Mouse (Mus musculus) heart, embryonic 13.5 days (tissue): ENCODE data around the gene Nup153. TPM values are rescaled to one million over a fixed set of nuclear protein-coding genes. Genes with fewer than 3 reads are reported as not detected.

Experiments used
- ATAC-seq: fragments of 200-750 bp; cut with Nextera tagmentation; 2 replicates; pipeline ENCODE4 v1.8.0; 2017; ENCODE audit warnings: moderate TSS enrichment; ENCODE audit not compliant: insufficient number of reproducible peaks, low FRiP score, low TSS enrichment; ENCODE audit errors: extremely low read depth
- H3K27ac ChIP-seq: fragments of 300-500 bp; sonication (generic); replicated peaks from 2 replicates; pipeline ENCODE4 v1.5.1; 2015; ENCODE audit warnings: moderate library complexity, mild to moderate bottlenecking, inconsistent platforms
- H3K27me3 ChIP-seq: fragments of 300-500 bp; sonication (generic); replicated peaks from 2 replicates; pipeline ENCODE4 v1.6.1; 2015; ENCODE audit warnings: mild to moderate bottlenecking, inconsistent platforms
- H3K36me3 ChIP-seq: fragments of 300-500 bp; sonication (generic); 2 replicates; pipeline ENCODE4 v1.6.1; 2015; ENCODE audit warnings: mild to moderate bottlenecking, inconsistent platforms
- H3K4me1 ChIP-seq: fragments of 300-500 bp; sonication (generic); 2 replicates; pipeline ENCODE4 v1.6.1; 2015; ENCODE audit warnings: inconsistent platforms
- H3K4me2 ChIP-seq: fragments of 300-500 bp; sonication (generic); 2 replicates; pipeline ENCODE4 v1.6.1; 2015; ENCODE audit warnings: inconsistent platforms, mild to moderate bottlenecking, moderate library complexity
- H3K4me3 ChIP-seq: fragments of 300-500 bp; sonication (generic); 2 replicates; pipeline ENCODE4 v1.5.1; 2015; ENCODE audit warnings: moderate library complexity, mild to moderate bottlenecking, inconsistent platforms
- H3K9ac ChIP-seq: fragments of 300-500 bp; sonication (generic); 2 replicates; pipeline ENCODE4 v1.6.1; 2015; ENCODE audit warnings: inconsistent platforms, mild to moderate bottlenecking, moderate library complexity
- H3K9me3 ChIP-seq: fragments of 300-500 bp; sonication (generic); 2 replicates; pipeline ENCODE4 v1.6.1; 2016; ENCODE audit warnings: inconsistent platforms
- WGBS: fragments of 180-500 bp; shearing (Covaris S2); methylation state at CpG from one replicate; pipeline ENCODE4 v1.1.7; 2015; ENCODE audit warnings: mixed read lengths; 5-methylcytosine and 5-hydroxymethylcytosine counted together
- polyA plus RNA-seq: library from polyadenylated mRNA; unstranded; fragments of >200 nt; fragmentation: Nextera tagmentation; extraction: Ambion mirVana; gene quantifications from 2 replicates; pipeline ENCODE4 v1.2.1, GENCODE M21; 2015

The Nup153 gene
- polyA plus RNA-seq, 1 experiment from 2014 or later: 13.2 TPM

GRCm38 (mm10) chr13:46727038-46727836, 503 bp downstream of the Nup153 start:
- H3K27ac ChIP-seq: peak overlapping the region; percentile 97
- no peaks in the 10 kb centered on the region for H3K36me3 ChIP-seq
- H3K4me3 ChIP-seq: peak overlapping the region; percentile 84
- H3K9me3 ChIP-seq: no peaks in the 10 kb centered on the region
- H3K4me2 ChIP-seq: peak overlapping the region; percentile 84
- WGBS: under 1% methylated on average over 73 of the region's 85 CpGs
- no peaks in the 10 kb centered on the region for H3K27me3 ChIP-seq
- peaks cover 23% of the 10 kb centered on the region for H3K4me1 ChIP-seq
- H3K9ac ChIP-seq: peak overlapping the region; percentile 98
- peak; percentile 61 for ATAC-seq

DNA sequence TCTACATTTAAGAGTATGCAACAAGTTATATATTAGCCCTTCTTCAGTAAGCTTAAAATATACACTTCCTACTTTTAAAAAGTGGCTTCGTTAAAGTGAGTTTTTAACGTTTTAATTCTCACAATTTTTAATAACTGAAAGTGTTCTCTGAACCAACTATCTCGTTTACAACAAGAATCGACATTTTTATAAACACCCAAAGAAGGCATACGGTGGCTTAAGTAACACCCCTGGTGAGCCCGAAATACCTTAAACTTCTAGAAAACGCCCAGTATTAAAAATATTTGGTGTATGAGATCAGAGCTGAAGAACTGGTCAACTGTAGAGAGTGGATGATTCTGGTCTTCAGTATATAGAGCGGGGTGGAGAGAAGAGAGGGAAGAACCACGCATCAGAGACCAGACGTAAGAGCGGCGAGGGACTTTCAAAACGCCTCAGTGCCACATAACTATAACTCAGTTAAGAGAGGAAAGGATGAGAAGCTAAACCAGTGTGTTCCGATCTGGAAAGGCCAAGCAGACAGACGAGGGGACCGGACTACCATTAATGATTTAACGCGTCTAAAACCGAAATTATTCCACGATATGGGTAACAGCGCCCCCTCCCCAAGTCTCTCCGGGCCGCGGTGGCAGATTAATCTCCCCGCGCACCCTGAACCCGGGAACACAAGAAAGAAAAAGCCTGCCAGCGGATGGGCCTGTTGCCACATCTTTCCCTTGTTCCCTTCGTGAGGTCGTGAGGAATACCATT, 1.3 kb downstream of the Nup153 start:
- Histone ChIP-seq H3K27ac (peak overlapping the region; percentile 97), H3K27me3 (no peaks in the 10 kb centered on the region), H3K4me1 (peaks cover 24% of the 10 kb centered on the region), H3K36me3 (no peaks in the 10 kb centered on the region), H3K4me3 (peak overlapping the region; percentile 84), H3K9me3 (no peaks in the 10 kb centered on the region), H3K9ac (peak overlapping the region; percentile 98), H3K4me2 (peak overlapping the region; percentile 84)
- no peak for ATAC-seq
- under 1% methylated on average over 30 of the region's 30 CpGs for WGBS

GRCm38 (mm10) chr13:46725227-46725626, 2.5 kb downstream of the Nup153 start:
- WGBS: 17% methylated on average over 2 of the region's 2 CpGs
- H3K4me3 ChIP-seq: peak overlapping the region; percentile 84
- peak overlapping the region; percentile 58; the same call in 1 of the 2 replicates for H3K9ac ChIP-seq

DNA sequence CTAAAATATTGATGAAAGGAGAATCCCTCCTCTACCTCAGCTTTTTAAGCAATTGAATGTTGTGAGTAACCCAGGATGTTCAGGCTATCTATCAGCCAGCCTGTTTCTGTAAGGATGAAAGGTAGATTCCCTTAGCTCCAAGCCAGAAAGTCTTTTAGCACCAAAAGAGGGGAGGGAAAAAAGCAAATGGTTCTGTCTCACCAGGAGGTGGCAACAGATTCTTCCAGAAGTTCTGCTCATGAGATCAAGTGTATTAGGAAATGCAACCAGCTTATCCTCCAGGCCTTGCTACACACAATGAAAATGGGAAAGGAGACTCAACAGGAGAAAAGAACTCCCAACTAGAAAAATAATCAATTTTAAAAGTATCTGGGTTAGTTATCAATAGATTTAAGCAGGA, 3.4 kb downstream of the Nup153 start:
- peak overlapping the region; percentile 84 for H3K4me2 ChIP-seq
- peaks cover 27% of the 10 kb centered on the region for H3K4me1 ChIP-seq
- no peak overlapping the region for H3K27ac ChIP-seq
- no peaks in the 10 kb centered on the region for H3K9me3 ChIP-seq
- no peaks in the 10 kb centered on the region for H3K27me3 ChIP-seq
- H3K9ac ChIP-seq: 0 out of 2 replicates have a peak overlapping the region, but pooled peaks have one; percentile 0
- H3K4me3 ChIP-seq: 0 out of 2 replicates have a peak overlapping the region, but pooled peaks have one; percentile 84
- no peaks in the 10 kb centered on the region for H3K36me3 ChIP-seq
- ATAC-seq: no peak

More at GRCm38 (mm10) chr13:46725227-46725626, 2.5 kb downstream of the Nup153 start:
- Histone ChIP-seq H3K4me1 (peaks cover 27% of the 10 kb centered on the region), H3K27ac (no peak overlapping the region), H3K36me3 (no peaks in the 10 kb centered on the region), H3K4me2 (peak overlapping the region; percentile 84), H3K9me3 (no peaks in the 10 kb centered on the region), H3K27me3 (no peaks in the 10 kb centered on the region)
- ATAC-seq: no peak

DNA sequence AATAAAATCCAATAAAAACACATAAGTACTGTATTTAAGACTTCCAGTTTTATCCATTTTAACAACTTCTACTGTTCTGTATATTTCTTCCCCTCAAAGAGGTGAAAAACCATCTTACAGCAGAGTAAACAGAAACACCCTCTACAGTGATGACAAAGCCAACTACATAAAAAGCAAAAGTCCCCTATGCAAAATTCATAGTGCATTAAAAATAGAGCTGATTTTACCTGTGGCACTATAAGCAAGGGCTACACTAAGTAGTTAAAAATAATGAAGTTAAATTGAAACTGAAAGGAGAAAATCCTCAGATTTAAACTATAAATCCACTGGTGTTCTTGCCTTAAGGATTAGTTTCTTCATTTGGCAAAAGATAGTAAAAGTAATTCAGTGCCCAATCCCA, 6.7 kb downstream of the Nup153 start:
- H3K4me3 ChIP-seq: no peak overlapping the region
- no peak overlapping the region for H3K27ac ChIP-seq
- H3K9me3 ChIP-seq: no peaks in the 10 kb centered on the region
- no peak overlapping the region for H3K9ac ChIP-seq
- H3K4me2 ChIP-seq: no peak overlapping the region
- H3K4me1 ChIP-seq: peaks cover 25% of the 10 kb centered on the region
- no peaks in the 10 kb centered on the region for H3K27me3 ChIP-seq
- ATAC-seq: no peak
- H3K36me3 ChIP-seq: peaks cover 11% of the 10 kb centered on the region

DNA sequence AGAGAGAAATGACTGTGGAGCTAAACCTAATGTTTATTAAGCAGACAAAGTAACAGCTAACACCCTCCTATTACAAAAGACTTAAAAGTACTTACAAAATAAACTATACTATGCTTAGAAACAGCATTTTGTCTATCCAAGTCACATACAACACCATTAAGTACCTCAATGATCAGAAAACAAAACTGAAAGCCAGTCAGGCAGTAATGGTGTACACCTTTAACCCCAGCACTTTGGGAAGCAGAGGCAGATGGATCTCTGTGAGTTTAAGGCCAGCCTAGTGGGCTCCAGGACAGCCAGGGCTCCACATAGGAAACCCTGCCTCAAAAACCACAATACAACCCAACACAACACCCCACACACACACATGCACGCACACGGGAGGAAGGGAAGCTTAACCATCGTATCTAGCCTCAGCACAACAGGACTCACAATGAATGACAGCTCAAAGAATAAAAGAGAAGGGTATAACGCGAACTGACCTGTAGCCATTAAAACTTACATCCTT, 8.8 kb downstream of the Nup153 start:
- 90% methylated on average over 5 of the region's 5 CpGs for WGBS
- ATAC-seq: no peak
- Histone ChIP-seq H3K9me3 (no peaks in the 10 kb centered on the region), H3K4me1 (peaks cover 10% of the 10 kb centered on the region), H3K4me3 (no peak overlapping the region), H3K9ac (no peak overlapping the region), H3K27me3 (no peaks in the 10 kb centered on the region), H3K36me3 (peaks cover 26% of the 10 kb centered on the region), H3K27ac (no peak overlapping the region), H3K4me2 (no peak overlapping the region)

GRCm38 (mm10) chr13:46715976-46716639, 11.6 kb downstream of the Nup153 start:
- Histone ChIP-seq H3K4me1 (peaks cover 6% of the 10 kb centered on the region), H3K4me2 (0 out of 2 replicates have a peak overlapping the region, but pooled peaks have one; percentile 13), H3K9me3 (no peaks in the 10 kb centered on the region), H3K4me3 (no peak overlapping the region), H3K9ac (no peak overlapping the region), H3K27ac (no peak overlapping the region), H3K27me3 (no peaks in the 10 kb centered on the region), H3K36me3 (peaks cover 50% of the 10 kb centered on the region)
- peak; percentile 25; the same call in 1 of the 2 replicates for ATAC-seq
- 58% methylated on average over 3 of the region's 3 CpGs for WGBS

DNA sequence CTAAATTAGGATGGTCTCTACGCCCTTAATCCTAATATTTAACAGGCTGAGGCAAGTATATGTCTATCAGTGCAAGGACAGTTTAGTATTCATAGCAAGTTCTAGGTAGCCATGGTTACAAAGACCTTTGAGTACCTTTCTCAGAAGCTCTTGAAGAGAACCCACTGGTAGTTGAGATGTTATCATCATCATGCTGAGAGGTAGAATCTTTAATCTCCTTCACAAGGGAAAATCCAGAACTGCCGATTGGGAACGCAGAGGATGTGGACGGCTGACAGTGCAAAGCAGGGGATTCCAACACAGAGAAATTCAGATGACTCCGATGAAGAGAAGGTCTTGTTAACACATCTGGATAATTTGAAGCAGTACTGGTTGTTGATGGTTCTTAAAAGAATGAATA, 14.3 kb downstream of the Nup153 start:
- H3K9ac ChIP-seq: no peak overlapping the region
- no peaks in the 10 kb centered on the region for H3K27me3 ChIP-seq
- H3K4me1 ChIP-seq: peaks cover 6% of the 10 kb centered on the region
- peaks cover 70% of the 10 kb centered on the region for H3K36me3 ChIP-seq
- ATAC-seq: no peak
- no peak overlapping the region for H3K4me2 ChIP-seq
- no peaks in the 10 kb centered on the region for H3K9me3 ChIP-seq
- no peak overlapping the region for H3K4me3 ChIP-seq
- WGBS: 91% methylated on average over 5 of the region's 5 CpGs
- no peak overlapping the region for H3K27ac ChIP-seq

DNA sequence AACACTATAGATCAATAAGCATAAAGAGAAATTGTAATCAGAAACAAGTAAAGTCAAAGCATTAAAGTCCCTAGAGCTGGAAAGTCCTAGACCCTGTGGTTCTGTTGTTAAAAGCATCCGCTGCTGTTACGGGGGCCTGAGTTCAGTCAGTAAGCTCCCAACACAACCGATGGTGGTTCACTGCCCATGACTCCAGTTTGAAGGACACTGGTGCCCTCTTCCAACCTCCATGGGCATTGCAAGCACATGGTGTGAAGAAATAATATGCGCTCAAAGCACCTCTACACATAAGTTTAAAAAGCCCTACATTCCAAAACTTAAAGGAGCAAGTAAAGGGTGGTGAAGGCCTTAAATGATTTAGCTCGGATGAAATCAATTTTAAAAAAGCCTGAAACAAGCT, 24.6 kb downstream of the Nup153 start:
- H3K4me3 ChIP-seq: no peak overlapping the region
- H3K9ac ChIP-seq: no peak overlapping the region
- peaks cover 55% of the 10 kb centered on the region for H3K36me3 ChIP-seq
- H3K9me3 ChIP-seq: no peaks in the 10 kb centered on the region
- no peak overlapping the region for H3K4me2 ChIP-seq
- no peaks in the 10 kb centered on the region for H3K4me1 ChIP-seq
- ATAC-seq: no peak
- H3K27ac ChIP-seq: no peak overlapping the region
- WGBS: 84% methylated on average over 5 of the region's 5 CpGs
- no peaks in the 10 kb centered on the region for H3K27me3 ChIP-seq

GRCm38 (mm10) chr13:46701486-46701885, 26.3 kb downstream of the Nup153 start:
- H3K27ac ChIP-seq: no peak overlapping the region
- no peaks in the 10 kb centered on the region for H3K27me3 ChIP-seq
- no peak overlapping the region for H3K9ac ChIP-seq
- no peak overlapping the region for H3K4me2 ChIP-seq
- no peak for ATAC-seq
- no peak overlapping the region for H3K4me3 ChIP-seq
- WGBS: 75% methylated on average over 2 of the region's 2 CpGs
- no peaks in the 10 kb centered on the region for H3K4me1 ChIP-seq
- peaks cover 56% of the 10 kb centered on the region for H3K36me3 ChIP-seq
- H3K9me3 ChIP-seq: no peaks in the 10 kb centered on the region

GRCm38 (mm10) chr13:46699372-46699771, 28.4 kb downstream of the Nup153 start:
- H3K27ac ChIP-seq: no peak overlapping the region
- H3K36me3 ChIP-seq: peaks cover 69% of the 10 kb centered on the region
- no peak for ATAC-seq
- WGBS: 85% methylated on average over 1 of the region's 1 CpGs
- no peaks in the 10 kb centered on the region for H3K9me3 ChIP-seq
- no peak overlapping the region for H3K9ac ChIP-seq
- H3K27me3 ChIP-seq: no peaks in the 10 kb centered on the region
- no peaks in the 10 kb centered on the region for H3K4me1 ChIP-seq
- no peak overlapping the region for H3K4me2 ChIP-seq
- no peak overlapping the region for H3K4me3 ChIP-seq
